Mouse (Mus musculus) heart, embryonic 15.5 days (tissue): ENCODE results near the gene Capn7. TPM values are rescaled to one million over a fixed set of nuclear protein-coding genes. Genes with fewer than 3 reads are reported as not detected.
A peak's percentile ranks its signal among the peaks of the same experiment; 100 is the strongest.

ENCODE experiments used
- ATAC-seq: fragments of 200-750 bp; cut with Nextera tagmentation; replicated peaks from 2 replicates; pipeline ENCODE4 v1.8.0; 2017; ENCODE audit warnings: low read depth, moderate TSS enrichment; ENCODE audit not compliant: insufficient number of reproducible peaks, insufficient read depth, low FRiP score
- H3K27ac ChIP-seq: fragments of 300-500 bp; sonication (generic); 2 replicates; pipeline ENCODE4 v1.5.1; 2015; ENCODE audit warnings: mild to moderate bottlenecking, inconsistent platforms
- H3K27me3 ChIP-seq: fragments of 300-500 bp; sonication (generic); 2 replicates; pipeline ENCODE4 v1.6.1; 2015; ENCODE audit warnings: inconsistent platforms
- H3K36me3 ChIP-seq: fragments of 300-500 bp; sonication (generic); 2 replicates; pipeline ENCODE4 v1.6.1; 2015; ENCODE audit warnings: mild to moderate bottlenecking, inconsistent platforms
- H3K4me1 ChIP-seq: fragments of 300-500 bp; sonication (generic); replicated peaks from 2 replicates; pipeline ENCODE4 v1.6.1; 2015; ENCODE audit warnings: inconsistent platforms
- H3K4me2 ChIP-seq: fragments of 300-500 bp; sonication (generic); 2 replicates; pipeline ENCODE4 v1.6.1; 2015; ENCODE audit warnings: inconsistent platforms, mild to moderate bottlenecking, moderate library complexity
- H3K4me3 ChIP-seq: fragments of 300-500 bp; sonication (generic); 2 replicates; pipeline ENCODE4 v1.5.1; 2015; ENCODE audit warnings: mild to moderate bottlenecking, inconsistent platforms
- H3K9ac ChIP-seq: fragments of 300-500 bp; sonication (generic); 2 replicates; pipeline ENCODE4 v1.6.1; 2015; ENCODE audit warnings: mild to moderate bottlenecking, inconsistent platforms
- H3K9me3 ChIP-seq: fragments of 300-500 bp; sonication (generic); replicated peaks from 2 replicates; pipeline ENCODE4 v1.6.1; 2016; ENCODE audit warnings: inconsistent platforms
- WGBS: fragments of 180-500 bp; shearing (Covaris S2); methylation state at CpG from one replicate; pipeline ENCODE4 v1.1.7; 2015; ENCODE audit warnings: mixed read lengths; 5-methylcytosine and 5-hydroxymethylcytosine counted together
- polyA plus RNA-seq: library from polyadenylated mRNA; unstranded; fragments of >200 nt; fragmentation: Nextera tagmentation; extraction: Ambion mirVana; gene quantifications from 2 replicates; pipeline ENCODE4 v1.2.1, GENCODE M21; 2015

The Capn7 gene
- 35.0 and 41.0 TPM in 2 replicates for polyA plus RNA-seq

DNA sequence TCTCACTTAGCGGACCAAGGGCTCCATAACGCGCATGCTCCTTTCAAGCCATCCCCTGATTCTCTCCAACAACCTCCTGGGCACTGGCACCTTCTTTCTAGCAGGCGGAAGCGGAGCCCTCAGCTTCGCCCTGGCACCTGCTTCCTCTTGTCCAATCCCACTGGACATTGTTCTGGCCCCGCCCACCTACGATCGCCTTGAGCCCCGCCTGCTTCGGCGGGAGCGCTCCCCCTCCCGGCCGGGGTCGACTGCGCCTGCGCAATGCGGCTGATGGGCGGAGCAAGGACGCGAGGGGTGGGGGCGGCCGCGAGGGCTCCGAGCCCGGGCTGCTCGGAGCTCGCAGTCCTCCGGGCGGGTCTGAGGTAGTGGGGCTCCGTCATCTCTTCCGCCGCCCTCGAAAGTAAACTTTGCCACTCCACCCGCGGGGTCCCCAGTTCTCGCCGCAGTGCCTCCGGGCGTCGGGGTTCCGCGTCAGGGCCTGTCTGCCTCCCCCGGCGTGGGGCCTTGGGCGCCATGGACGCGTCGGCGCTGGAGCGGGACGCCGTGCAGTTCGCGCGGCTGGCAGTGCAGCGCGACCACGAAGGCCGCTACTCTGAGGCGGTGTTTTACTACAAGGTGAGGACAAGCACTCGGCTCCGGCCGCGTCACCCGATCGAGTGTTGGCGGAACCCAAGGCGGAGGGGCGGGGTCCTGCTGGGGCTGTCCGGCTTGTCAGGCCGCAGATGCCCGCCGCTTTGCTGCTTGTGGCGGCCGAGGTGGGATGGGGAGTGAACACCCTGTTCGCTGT lies at the start of gene Capn7:
Gene Capn7, plus strand, starts transcription at position 270 of the 787 bp plus-strand sequence.
- no peaks in the 10 kb centered on the region for H3K27me3 ChIP-seq
- H3K27ac ChIP-seq = peak within 1 kb of the TSS; percentile 98
- peak within 1 kb of the TSS; percentile 73 for H3K4me2 ChIP-seq
- peak within 1 kb of the TSS; percentile 93 for H3K9ac ChIP-seq
- WGBS = under 1% methylated on average over 78 of the region's 78 CpGs
- ATAC-seq = peak; percentile 96
- no peaks in the 10 kb centered on the region for H3K9me3 ChIP-seq
- peaks cover 7% of the 10 kb centered on the region for H3K36me3 ChIP-seq
- peak within 1 kb of the TSS; percentile 81 for H3K4me3 ChIP-seq
- H3K4me1 ChIP-seq = peaks cover 14% of the 10 kb centered on the region

DNA sequence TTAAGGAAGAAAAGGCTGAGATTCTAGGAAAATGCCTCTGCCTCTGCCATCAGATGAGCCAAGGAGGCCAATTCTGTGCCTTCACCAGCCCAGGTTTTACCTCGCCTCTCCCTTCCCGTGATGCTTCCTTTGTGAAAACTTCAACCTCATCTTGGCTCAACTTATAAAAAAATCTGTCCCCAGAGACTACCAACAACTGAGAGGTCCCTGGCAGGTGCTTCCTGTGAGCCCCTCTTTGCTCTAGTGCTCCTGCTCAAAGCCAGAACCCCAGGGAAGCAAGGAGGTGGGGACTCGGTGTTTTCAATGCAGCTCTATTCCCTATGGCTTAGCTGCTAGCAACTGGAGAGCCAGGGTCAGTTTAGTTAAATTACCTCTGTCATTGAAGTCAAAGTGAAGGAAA lies 23.2 kb upstream of the Capn7 start:
- H3K4me3 ChIP-seq = no peak overlapping the region
- no peak for ATAC-seq
- no peak overlapping the region for H3K27ac ChIP-seq
- H3K36me3 ChIP-seq = no peaks in the 10 kb centered on the region
- H3K9ac ChIP-seq = no peak overlapping the region
- no peaks in the 10 kb centered on the region for H3K9me3 ChIP-seq
- 0 out of 2 replicates have a peak, but pooled peaks cover 5% of the 10 kb centered on the region for H3K27me3 ChIP-seq
- H3K4me1 ChIP-seq = peaks cover 6% of the 10 kb centered on the region; the same call in 1 of the 2 replicates
- H3K4me2 ChIP-seq = no peak overlapping the region
- WGBS = 56% methylated on average over 3 of the region's 3 CpGs

DNA sequence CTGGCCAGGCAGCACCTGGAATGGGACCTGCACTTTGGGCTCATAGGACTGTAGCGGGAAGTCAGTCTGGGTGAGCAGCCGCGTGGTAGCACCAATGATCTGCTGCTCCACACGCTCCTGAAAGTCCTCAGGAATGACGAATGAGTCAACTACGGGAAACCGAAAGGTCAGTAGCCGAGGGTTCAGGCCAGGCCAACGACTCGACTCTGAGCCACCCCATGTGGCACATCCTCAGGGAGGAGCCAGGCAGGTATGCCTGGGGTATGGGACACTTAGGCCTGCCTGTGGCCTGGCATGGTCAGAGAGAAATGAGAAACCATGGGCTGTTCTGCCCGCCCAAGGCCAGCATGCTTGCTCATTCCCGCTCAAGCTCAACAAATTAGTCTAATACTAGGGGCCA lies 19.8 kb upstream of the Capn7 start:
- no peak overlapping the region for H3K27ac ChIP-seq
- no peak overlapping the region for H3K4me2 ChIP-seq
- H3K27me3 ChIP-seq = 0 out of 2 replicates have a peak, but pooled peaks cover 5% of the 10 kb centered on the region
- H3K9ac ChIP-seq = no peak overlapping the region
- no peak for ATAC-seq
- no peak overlapping the region for H3K4me3 ChIP-seq
- no peaks in the 10 kb centered on the region for H3K36me3 ChIP-seq
- peaks cover 6% of the 10 kb centered on the region; the same call in 1 of the 2 replicates for H3K4me1 ChIP-seq
- 76% methylated on average over 12 of the region's 12 CpGs for WGBS
- no peaks in the 10 kb centered on the region for H3K9me3 ChIP-seq

DNA sequence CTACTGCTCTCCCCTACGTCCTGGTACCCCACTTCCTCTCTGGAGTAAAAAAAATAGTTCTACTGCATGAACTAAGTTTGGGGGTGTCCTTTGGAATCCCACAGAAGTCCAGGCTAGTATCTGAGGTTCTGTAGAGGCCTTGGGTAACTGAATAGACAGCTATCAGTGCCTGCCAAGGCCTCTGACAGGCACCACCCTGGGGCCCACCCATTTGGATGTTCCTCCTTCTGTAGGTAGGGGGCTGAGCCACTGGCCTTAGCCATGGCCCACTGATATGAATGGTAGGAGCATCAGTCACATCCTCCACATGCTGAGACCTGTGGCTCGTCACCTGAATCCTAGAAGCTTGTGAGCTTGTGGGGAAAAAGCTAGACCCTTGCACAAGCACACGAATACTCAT lies 18.7 kb upstream of the Capn7 start:
- ATAC-seq = no peak
- Histone ChIP-seq H3K4me1 (peaks cover 6% of the 10 kb centered on the region; the same call in 1 of the 2 replicates), H3K9ac (no peak overlapping the region), H3K27me3 (0 out of 2 replicates have a peak, but pooled peaks cover 5% of the 10 kb centered on the region), H3K36me3 (no peaks in the 10 kb centered on the region), H3K4me2 (no peak overlapping the region), H3K27ac (no peak overlapping the region), H3K9me3 (no peaks in the 10 kb centered on the region), H3K4me3 (no peak overlapping the region)
- WGBS = 71% methylated on average over 3 of the region's 3 CpGs

DNA sequence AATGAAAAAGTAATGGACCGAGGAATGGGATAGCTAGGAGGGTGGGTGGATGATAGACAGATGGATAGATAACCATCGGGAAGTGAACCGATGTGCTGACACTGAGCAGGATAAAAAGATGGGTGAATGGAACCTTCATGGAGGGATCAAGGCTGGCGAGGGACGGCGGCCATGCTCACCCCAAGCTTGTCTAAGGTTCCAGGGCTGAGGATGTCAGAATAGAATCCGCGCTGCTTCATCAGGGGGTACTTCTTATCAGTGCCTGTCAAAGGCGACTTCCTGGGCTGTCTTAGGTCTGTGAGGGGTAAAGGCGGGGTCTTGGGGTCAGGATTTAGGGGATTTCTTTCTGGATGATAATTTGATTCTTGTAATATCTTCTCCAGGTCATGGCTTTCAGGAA lies 16.9 kb upstream of the Capn7 start:
- H3K4me3 ChIP-seq = no peak overlapping the region
- no peak overlapping the region for H3K4me2 ChIP-seq
- peaks cover 14% of the 10 kb centered on the region; the same call in 1 of the 2 replicates for H3K4me1 ChIP-seq
- no peak overlapping the region for H3K27ac ChIP-seq
- no peak for ATAC-seq
- H3K9me3 ChIP-seq = no peaks in the 10 kb centered on the region
- no peak overlapping the region for H3K9ac ChIP-seq
- 71% methylated on average over 10 of the region's 10 CpGs for WGBS
- no peaks in the 10 kb centered on the region for H3K36me3 ChIP-seq
- H3K27me3 ChIP-seq = 0 out of 2 replicates have a peak, but pooled peaks cover 5% of the 10 kb centered on the region

DNA sequence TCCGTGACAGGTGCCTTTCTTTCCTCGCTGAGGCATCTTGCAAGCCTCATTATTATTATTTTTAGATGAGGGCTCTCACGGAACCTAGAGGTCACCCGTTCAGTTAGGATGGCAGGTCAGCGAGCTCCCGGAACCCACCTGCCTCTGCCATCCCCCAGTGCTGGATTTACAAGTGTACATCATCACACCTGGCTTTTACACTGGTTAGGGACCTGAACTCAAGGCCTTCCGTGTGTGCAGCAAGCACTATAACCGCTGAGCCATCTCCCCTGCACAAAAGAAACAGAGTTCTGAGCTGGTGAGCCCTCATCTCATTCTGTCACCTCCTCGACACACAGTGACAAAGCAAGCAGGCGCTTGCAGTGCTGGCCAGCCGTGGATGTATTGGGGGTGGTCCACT lies 15.3 kb upstream of the Capn7 start:
- no peak overlapping the region for H3K4me2 ChIP-seq
- H3K4me3 ChIP-seq = no peak overlapping the region
- 0 out of 2 replicates have a peak, but pooled peaks cover 5% of the 10 kb centered on the region for H3K27me3 ChIP-seq
- no peak overlapping the region for H3K9ac ChIP-seq
- no peak for ATAC-seq
- 83% methylated on average over 11 of the region's 11 CpGs for WGBS
- H3K27ac ChIP-seq = no peak overlapping the region
- H3K36me3 ChIP-seq = no peaks in the 10 kb centered on the region
- no peaks in the 10 kb centered on the region for H3K9me3 ChIP-seq
- 0 out of 2 replicates have a peak, but pooled peaks cover 8% of the 10 kb centered on the region for H3K4me1 ChIP-seq

DNA sequence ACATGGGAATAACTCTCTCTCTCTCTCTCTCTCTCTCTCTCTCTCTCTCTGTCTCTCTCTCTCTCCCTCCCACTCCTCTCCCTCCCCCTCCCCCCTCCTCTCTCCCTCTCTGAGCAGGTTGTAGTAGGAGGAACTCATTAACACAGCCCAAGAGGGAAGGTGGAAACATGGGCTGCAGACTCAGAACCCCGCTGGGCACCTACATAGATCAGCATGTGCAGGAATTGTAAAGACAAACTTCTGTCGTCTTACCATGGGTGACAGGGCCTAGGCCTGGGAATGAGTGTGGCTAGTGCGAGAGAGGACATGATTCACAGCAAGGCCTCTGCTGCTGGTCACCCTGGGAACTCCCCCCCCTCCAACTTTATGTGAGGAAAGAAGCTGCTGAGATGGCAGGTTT lies 14.2 kb upstream of the Capn7 start:
- Histone ChIP-seq H3K36me3 (no peaks in the 10 kb centered on the region), H3K9me3 (no peaks in the 10 kb centered on the region), H3K27ac (no peak overlapping the region), H3K4me1 (0 out of 2 replicates have a peak, but pooled peaks cover 8% of the 10 kb centered on the region), H3K9ac (no peak overlapping the region), H3K27me3 (no peaks in the 10 kb centered on the region), H3K4me2 (no peak overlapping the region), H3K4me3 (no peak overlapping the region)
- WGBS = 84% methylated on average over 3 of the region's 3 CpGs
- no peak for ATAC-seq

DNA sequence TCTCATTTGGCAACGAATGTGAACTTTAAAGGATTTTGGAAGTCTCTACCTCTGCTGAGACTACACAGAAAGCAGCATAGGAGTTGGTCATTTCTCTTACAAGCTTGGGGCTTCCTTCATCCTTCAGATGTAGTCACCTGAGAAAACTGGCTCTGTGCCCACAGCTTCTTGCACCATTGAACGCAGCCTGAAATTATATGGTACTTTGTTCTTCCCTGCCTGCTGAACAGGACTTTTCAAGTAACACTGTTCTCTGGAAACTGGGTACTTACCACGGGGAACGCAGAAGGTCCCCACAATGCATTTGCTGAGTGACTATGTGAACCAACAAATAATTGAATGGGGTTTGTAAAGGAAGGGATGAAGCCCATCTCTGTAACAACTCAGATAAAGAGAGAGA lies 13.2 kb upstream of the Capn7 start:
- peak overlapping the region; percentile 49 for H3K4me3 ChIP-seq
- WGBS = 77% methylated on average over 4 of the region's 4 CpGs
- no peak for ATAC-seq
- H3K4me1 ChIP-seq = peaks cover 11% of the 10 kb centered on the region; the same call in 1 of the 2 replicates
- no peak overlapping the region for H3K27ac ChIP-seq
- no peaks in the 10 kb centered on the region for H3K27me3 ChIP-seq
- H3K9ac ChIP-seq = no peak overlapping the region
- no peaks in the 10 kb centered on the region for H3K36me3 ChIP-seq
- no peaks in the 10 kb centered on the region for H3K9me3 ChIP-seq
- peak overlapping the region; percentile 69 for H3K4me2 ChIP-seq

DNA sequence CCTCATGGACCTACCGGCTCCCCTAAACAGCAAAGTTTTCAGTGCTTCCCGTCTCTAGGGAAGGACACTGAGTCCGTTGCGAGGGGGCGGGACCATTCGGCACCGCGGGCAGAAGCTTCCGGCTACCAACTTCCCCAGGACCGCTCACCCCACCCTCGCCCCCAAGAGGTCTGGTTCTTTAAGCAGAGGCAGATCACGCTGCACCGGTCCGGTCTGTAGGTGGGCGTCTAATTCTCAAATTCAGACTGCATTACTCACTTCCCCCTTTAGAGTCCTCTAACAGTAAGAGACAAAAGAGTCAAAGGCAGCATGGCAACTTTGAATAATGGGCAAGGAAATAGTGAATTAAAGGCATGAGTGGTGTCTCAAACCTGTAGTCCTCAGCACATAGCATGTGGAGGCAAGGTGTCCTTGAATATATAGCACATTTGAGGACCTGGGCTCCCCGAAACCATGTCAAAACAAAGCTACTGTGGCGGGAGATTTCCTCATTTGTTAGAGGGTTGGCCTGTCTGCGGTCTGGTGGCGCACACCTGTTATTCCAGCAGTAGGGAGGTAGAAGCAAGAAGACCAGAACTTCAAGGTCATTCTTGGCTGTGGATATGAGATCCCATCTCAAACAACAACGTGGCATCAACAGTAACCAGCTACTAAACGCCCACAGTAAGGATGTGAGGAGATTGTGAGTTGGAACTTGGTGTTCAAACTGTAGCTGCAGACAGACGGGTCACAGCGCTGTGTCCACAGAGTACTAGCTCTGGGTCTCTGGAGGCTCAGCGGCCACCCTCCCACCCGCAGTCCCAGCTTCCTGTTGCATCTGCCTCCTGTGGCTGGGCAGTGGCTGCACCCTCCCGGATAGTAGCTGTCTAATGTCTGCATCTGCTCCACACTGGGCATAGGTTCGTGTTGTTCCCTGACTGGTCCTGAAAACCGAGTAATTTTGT lies 12.3 kb upstream of the Capn7 start, which contains the start of gene Dnah1:
Gene Dnah1, minus strand, starts transcription at position 48 of the 944 bp plus-strand sequence.
- WGBS = 29% methylated on average over 28 of the region's 28 CpGs
- peak; percentile 48; the same call in 1 of the 2 replicates for ATAC-seq
- Histone ChIP-seq H3K27me3 (no peaks in the 10 kb centered on the region), H3K9me3 (no peaks in the 10 kb centered on the region), H3K4me1 (peaks cover 11% of the 10 kb centered on the region; the same call in 1 of the 2 replicates), H3K36me3 (no peaks in the 10 kb centered on the region), H3K4me2 (peak within 1 kb of the TSS; percentile 69), H3K9ac (peak within 1 kb of the TSS; percentile 42), H3K27ac (no peak within 1 kb of the TSS), H3K4me3 (peak within 1 kb of the TSS; percentile 49)

DNA sequence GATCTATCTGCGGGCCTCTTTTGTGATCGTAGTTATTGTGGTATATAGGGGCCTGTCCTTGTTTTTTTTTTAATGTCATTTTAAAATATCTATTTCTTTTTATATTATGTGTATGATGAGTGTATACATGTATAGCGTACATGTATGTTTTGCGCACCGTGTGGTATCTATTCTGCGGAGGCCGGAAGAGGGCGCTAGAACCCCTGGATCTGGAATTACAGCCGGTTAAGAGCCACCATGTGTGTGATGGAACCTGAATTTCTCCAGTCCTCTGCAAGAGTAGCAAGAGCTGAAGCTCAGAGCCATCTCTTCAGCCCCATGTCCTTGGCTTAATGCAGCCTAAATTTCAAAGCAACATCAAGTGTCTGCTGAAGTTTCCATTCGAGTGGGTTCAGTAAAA lies 11.6 kb upstream of the Capn7 start:
- Histone ChIP-seq H3K36me3 (no peaks in the 10 kb centered on the region), H3K4me2 (no peak overlapping the region), H3K27me3 (no peaks in the 10 kb centered on the region), H3K4me3 (no peak overlapping the region), H3K9me3 (no peaks in the 10 kb centered on the region), H3K27ac (no peak overlapping the region), H3K9ac (no peak overlapping the region), H3K4me1 (peaks cover 11% of the 10 kb centered on the region; the same call in 1 of the 2 replicates)
- WGBS = 68% methylated on average over 10 of the region's 10 CpGs
- ATAC-seq = no peak

DNA sequence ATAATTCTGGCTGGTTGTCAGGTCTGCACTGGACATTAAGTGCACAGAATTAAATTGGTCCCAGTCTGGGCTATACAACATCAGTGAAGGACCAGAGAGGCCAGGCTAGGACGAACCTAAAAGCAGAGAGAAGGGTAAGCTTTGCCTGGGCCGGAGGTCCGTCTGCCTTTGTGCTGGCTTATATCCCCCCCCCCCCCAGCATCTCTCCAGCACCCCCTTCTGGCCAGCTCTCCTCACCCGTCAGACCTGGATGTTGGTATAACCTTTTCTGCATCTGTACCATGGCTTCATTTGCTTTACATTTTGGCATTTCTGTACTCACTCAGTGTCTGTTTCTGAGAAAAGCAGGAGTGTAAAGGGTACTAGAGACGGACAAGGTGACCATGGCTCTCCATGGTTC lies 10.9 kb upstream of the Capn7 start:
- Histone ChIP-seq H3K27me3 (peaks cover 2% of the 10 kb centered on the region; the same call in 1 of the 2 replicates), H3K9me3 (no peaks in the 10 kb centered on the region), H3K9ac (no peak overlapping the region), H3K4me3 (no peak overlapping the region), H3K36me3 (no peaks in the 10 kb centered on the region), H3K4me2 (no peak overlapping the region), H3K4me1 (peaks cover 11% of the 10 kb centered on the region; the same call in 1 of the 2 replicates), H3K27ac (no peak overlapping the region)
- ATAC-seq = no peak
- 48% methylated on average over 5 of the region's 5 CpGs for WGBS
